Mouse (Mus musculus) lung, embryonic 16.5 days (tissue): ENCODE results near the gene Gclm. TPM values are rescaled to one million over a fixed set of nuclear protein-coding genes. Genes with fewer than 3 reads are reported as not detected.
A peak's percentile ranks its signal among the peaks of the same experiment; 100 is the strongest.
"Not testable (repeated sequence)": the region's sequence is repeated elsewhere in the genome, so short reads cannot be mapped to it uniquely, and the experiment has no call there.

Source experiments
- ATAC-seq: fragments of 200-750 bp; cut with Nextera tagmentation; 2 replicates; pipeline ENCODE4 v1.8.0; 2017; ENCODE audit warnings: low read depth, mild to moderate bottlenecking, moderate library complexity
- H3K27ac ChIP-seq: fragments of 300-500 bp; sonication (generic); 2 replicates; pipeline ENCODE4 v1.5.1; 2014; ENCODE audit warnings: mild to moderate bottlenecking, control low read depth, low read length
- H3K27me3 ChIP-seq: fragments of 300-500 bp; sonication (generic); 2 replicates; pipeline ENCODE4 v1.6.1; 2014; ENCODE audit warnings: low read depth, low read length, mixed read lengths; ENCODE audit not compliant: control insufficient read depth, insufficient read depth
- H3K36me3 ChIP-seq: fragments of 300-500 bp; sonication (generic); 2 replicates; pipeline ENCODE4 v1.6.1; 2014; ENCODE audit warnings: low read length; ENCODE audit not compliant: control insufficient read depth, insufficient read depth
- H3K4me1 ChIP-seq: fragments of 300-500 bp; sonication (generic); replicated peaks from 2 replicates; pipeline ENCODE4 v1.6.1; 2014; ENCODE audit warnings: low read length, mixed read lengths; ENCODE audit not compliant: control insufficient read depth, insufficient read depth
- H3K4me2 ChIP-seq: fragments of 300-500 bp; sonication (generic); 2 replicates; pipeline ENCODE4 v1.6.1; 2014; ENCODE audit warnings: low read depth, low read length, control low read depth
- H3K4me3 ChIP-seq: fragments of 300-500 bp; sonication (generic); 2 replicates; pipeline ENCODE4 v1.5.1; 2014; ENCODE audit warnings: mild to moderate bottlenecking, low read length, control low read depth
- H3K9ac ChIP-seq: fragments of 300-500 bp; sonication (generic); 2 replicates; pipeline ENCODE4 v1.6.1; 2014; ENCODE audit warnings: low read length, control low read depth
- H3K9me3 ChIP-seq: fragments of 300-500 bp; sonication (generic); 2 replicates; pipeline ENCODE4 v1.6.1; 2016; ENCODE audit warnings: low read length; ENCODE audit not compliant: control insufficient read depth
- WGBS: fragments of 180-500 bp; shearing (Covaris S2); extraction: QIAGEN DNeasy Blood & Tissue Kit; methylation state at CpG from one replicate; pipeline ENCODE4 v1.1.7; 2014; 5-methylcytosine and 5-hydroxymethylcytosine counted together
- polyA plus RNA-seq: library from polyadenylated mRNA; unstranded; fragments of >200 nt; fragmentation: Nextera tagmentation; extraction: Ambion mirVana; gene quantifications from 2 replicates; pipeline ENCODE4 v1.2.1, GENCODE M21; 2015

Gclm gene
- polyA plus RNA-seq, 1 experiment from 2014 or later, result 78.0 TPM

DNA sequence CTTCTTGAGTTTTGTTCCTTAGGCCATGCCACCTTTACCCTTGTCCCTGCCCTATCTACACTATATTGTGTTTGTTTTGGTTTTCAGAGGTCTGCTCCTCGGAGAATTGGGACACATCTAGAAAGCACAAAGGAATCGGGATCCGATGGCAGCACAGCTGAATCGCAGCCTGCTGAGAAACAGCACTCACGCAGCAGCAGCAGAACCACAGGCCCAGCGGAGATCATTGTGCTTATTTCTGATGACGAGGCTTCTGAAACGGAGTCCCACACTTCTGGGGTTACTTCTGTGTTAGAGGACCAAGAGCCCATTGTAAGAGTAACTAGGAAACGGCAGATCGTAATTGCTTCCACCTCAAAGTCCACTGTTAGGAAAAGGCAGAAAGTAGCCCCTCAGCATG is 29.8 kb downstream of the Gclm start:
- no peak overlapping the region for H3K27ac ChIP-seq
- 73% methylated on average over 10 of the region's 10 CpGs for WGBS
- H3K27me3 ChIP-seq, result no peaks in the 10 kb centered on the region
- peak overlapping the region; percentile 100 for H3K4me3 ChIP-seq
- ATAC-seq, result no peak
- peaks cover 24% of the 10 kb centered on the region for H3K4me1 ChIP-seq
- H3K36me3 ChIP-seq, result peaks cover 32% of the 10 kb centered on the region
- H3K4me2 ChIP-seq, result peak overlapping the region; percentile 68
- peak overlapping the region; percentile 98 for H3K9ac ChIP-seq
- no peaks in the 10 kb centered on the region for H3K9me3 ChIP-seq

DNA sequence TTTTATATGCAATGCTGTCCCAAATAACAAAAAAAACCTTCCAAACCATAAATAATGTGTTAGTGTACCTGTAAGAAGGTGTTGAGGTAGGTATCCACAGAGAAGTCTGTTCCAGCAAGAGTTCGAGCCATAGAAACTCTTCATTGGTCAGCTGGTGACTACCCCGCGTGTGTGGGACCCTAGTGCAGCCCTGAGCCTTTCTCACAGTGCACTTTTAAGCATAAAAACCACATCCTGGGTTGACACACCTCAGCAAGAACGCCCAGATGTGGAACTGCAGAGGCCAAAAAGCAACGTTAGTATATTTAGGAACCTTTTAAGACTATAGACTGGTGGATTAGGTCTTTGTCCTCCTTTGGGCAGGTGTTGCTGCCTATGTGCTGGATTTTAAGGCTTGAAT is 41.8 kb downstream of the Gclm start:
- Histone ChIP-seq H3K4me3 (no peak overlapping the region), H3K9me3 (no peaks in the 10 kb centered on the region), H3K27ac (no peak overlapping the region), H3K27me3 (no peaks in the 10 kb centered on the region), H3K4me1 (peaks cover 2% of the 10 kb centered on the region; the same call in 1 of the 2 replicates), H3K36me3 (peaks cover 20% of the 10 kb centered on the region), H3K9ac (no peak overlapping the region), H3K4me2 (no peak overlapping the region)
- ATAC-seq, result no peak
- WGBS, result 71% methylated on average over 5 of the region's 5 CpGs

DNA sequence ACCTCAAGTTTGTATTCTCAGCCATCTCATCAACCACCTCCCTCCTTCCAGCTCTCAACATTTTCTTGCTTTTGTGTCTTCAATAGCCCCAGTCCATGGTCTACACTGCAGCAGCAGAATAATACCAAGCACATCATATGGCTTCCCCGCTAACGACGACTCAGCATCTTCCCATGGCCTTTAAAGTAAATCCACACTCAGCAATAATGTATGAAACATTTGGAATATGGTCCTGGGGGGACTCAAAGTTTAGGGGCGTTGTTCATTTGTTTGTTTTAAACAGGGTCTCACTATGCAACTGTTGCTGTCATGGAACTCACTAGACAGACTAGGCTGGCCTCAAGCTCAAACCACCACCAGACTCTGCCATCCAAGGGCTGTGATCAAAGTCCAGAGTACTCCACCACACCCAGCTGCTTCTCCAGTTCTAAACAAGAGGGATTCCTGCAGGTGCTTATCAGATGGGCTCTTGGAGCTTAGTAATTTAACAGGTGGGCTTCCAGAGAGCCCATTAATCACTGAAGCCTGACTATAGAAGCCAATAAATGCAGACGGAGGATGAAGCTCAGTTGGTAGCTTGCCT is 43.3 kb downstream of the Gclm start:
- 78% methylated on average over 5 of the region's 5 CpGs for WGBS

DNA sequence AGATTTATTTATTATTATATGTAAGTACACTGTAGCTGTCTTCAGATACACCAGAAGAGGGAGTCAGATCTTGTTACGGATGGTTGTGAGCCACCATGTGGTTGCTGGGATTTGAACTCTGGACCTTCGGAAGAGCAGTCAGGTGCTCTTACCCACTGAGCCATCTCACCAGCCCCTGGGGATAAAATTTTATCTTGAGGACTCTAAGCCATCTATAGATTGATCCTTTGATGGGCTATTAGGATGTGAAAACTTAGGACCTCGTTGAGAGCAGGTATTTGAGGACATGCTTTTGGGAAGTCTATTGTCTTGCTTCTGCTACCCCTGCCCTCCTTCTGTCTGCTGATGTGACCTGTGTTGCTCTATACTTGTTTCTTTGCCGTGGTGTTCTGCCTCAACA is 44.0 kb downstream of the Gclm start:
- H3K36me3 ChIP-seq, H3K9me3 ChIP-seq, H3K27ac ChIP-seq, H3K4me2 ChIP-seq, H3K27me3 ChIP-seq, H3K4me1 ChIP-seq, H3K4me3 ChIP-seq, ATAC-seq, H3K9ac ChIP-seq: not testable (repeated sequence)
- 62% methylated on average over 3 of the region's 4 CpGs for WGBS

More for the DNA sequence above, 43.3 kb downstream of the Gclm start:
- H3K4me2 ChIP-seq, result no peak overlapping the region
- H3K27ac ChIP-seq, result no peak overlapping the region
- H3K4me3 ChIP-seq, result no peak overlapping the region
- H3K9ac ChIP-seq, result no peak overlapping the region
- ATAC-seq, result no peak
- peaks cover 6% of the 10 kb centered on the region; the same call in 1 of the 2 replicates for H3K4me1 ChIP-seq
- no peaks in the 10 kb centered on the region for H3K27me3 ChIP-seq
- no peaks in the 10 kb centered on the region for H3K9me3 ChIP-seq
- peaks cover 6% of the 10 kb centered on the region; the same call in 1 of the 2 replicates for H3K36me3 ChIP-seq

DNA sequence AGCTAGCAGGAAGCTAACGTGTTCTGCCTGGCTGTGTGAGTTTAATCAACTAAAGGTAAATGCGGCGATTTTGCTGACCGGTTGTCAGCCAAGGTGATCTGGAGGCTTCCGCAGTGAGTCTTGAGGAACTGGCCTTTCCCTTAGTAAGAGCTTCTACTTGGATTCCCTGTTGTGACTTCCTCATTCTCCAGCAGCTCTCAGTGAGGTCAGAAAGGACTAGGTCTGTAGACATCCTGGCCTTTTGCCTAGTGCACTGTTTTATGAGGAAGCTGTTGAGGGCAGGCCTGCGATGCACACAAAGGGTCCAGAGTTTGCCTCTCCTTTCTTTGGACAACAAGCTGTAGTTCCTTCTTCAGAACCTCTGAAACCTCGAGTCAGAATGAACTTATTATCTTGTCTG is 45.3 kb downstream of the Gclm start:
- H3K4me1 ChIP-seq, result peaks cover 9% of the 10 kb centered on the region
- no peaks in the 10 kb centered on the region for H3K27me3 ChIP-seq
- H3K9me3 ChIP-seq, result no peaks in the 10 kb centered on the region
- no peak overlapping the region for H3K4me3 ChIP-seq
- H3K36me3 ChIP-seq, result no peaks in the 10 kb centered on the region
- no peak overlapping the region for H3K27ac ChIP-seq
- no peak overlapping the region for H3K4me2 ChIP-seq
- no peak overlapping the region for H3K9ac ChIP-seq
- no peak for ATAC-seq
- WGBS, result 72% methylated on average over 7 of the region's 7 CpGs

DNA sequence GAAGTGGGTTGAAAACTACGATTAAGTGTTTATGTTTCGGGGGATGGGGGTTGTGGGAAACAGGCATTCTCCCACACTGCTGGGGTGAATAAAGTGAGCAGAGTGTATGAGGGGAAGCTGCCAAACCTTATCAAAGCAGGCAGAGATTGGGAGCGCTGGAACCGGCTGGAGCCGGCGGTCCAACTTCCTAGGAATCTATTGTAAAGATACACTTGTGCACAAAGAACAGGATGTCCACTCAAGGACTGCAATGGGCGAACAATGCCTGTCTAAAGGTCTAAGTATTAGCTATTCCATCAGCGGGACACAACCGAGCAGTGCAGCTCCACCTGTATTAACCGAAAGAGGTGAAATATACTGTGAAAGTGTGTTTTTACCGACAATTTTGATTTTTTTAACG is 46.5 kb downstream of the Gclm start:
- Histone ChIP-seq H3K4me2 (peak overlapping the region; percentile 59), H3K9me3 (no peaks in the 10 kb centered on the region), H3K27ac (peak overlapping the region; percentile 72), H3K27me3 (no peaks in the 10 kb centered on the region), H3K9ac (0 out of 2 replicates have a peak overlapping the region, but pooled peaks have one; percentile 65), H3K36me3 (no peaks in the 10 kb centered on the region), H3K4me1 (peaks cover 9% of the 10 kb centered on the region), H3K4me3 (peak overlapping the region; percentile 85; the same call in 1 of the 2 replicates)
- WGBS, result 28% methylated on average over 12 of the region's 12 CpGs
- ATAC-seq, result peak; percentile 16; the same call in 1 of the 2 replicates

DNA sequence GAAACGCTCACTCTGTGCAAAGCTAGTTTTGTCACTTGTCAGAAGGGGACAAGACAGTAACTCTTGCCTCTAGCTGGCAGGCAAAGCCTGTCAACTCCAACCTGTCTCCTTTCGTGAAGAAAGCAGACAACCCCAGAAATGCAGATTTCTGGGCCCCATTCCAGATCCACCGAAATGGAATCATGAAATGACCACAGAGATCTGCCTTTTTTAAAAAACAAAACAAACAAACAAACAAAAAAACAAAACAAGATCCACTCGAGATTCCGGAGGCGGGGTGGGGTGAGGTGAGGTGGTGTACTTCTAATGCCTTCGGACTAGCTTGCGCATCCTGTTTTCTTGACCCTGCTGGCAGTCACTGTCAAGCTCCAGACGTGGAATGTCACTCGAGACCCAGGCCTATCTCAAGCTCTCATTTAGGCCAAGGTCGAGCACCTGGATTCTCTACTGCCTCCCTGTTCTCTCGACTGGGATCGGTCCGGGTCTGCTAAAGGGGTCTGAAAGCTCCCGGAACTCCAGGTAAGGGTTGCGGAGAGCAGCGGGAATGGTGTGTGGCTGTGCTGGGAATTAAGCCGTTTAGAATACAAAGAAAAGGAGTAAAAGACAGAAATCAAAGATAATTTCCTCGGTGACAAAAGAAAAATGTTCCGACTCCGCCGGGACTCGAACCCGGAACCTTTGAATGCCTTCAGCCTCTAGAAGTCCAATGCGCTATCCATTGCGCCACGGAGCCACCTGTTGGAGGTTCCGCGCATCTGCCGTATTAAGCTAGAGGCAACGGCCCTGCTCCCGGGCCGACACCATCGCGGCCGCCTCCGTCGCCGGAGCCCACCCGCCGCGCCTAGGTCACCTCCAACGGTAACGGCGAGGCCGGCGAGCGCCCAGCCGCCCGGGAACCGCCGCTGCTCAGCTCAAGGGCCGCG is 47.2 kb downstream of the Gclm start:
- Histone ChIP-seq H3K4me2 (peak overlapping the region; percentile 59), H3K27ac (peak overlapping the region; percentile 93), H3K9me3 (no peaks in the 10 kb centered on the region), H3K4me3 (peak overlapping the region; percentile 85), H3K4me1 (peaks cover 9% of the 10 kb centered on the region), H3K9ac (peak overlapping the region; percentile 88), H3K36me3 (no peaks in the 10 kb centered on the region), H3K27me3 (no peaks in the 10 kb centered on the region)
- ATAC-seq, result peak; percentile 88
- 4% methylated on average over 54 of the region's 54 CpGs for WGBS

DNA sequence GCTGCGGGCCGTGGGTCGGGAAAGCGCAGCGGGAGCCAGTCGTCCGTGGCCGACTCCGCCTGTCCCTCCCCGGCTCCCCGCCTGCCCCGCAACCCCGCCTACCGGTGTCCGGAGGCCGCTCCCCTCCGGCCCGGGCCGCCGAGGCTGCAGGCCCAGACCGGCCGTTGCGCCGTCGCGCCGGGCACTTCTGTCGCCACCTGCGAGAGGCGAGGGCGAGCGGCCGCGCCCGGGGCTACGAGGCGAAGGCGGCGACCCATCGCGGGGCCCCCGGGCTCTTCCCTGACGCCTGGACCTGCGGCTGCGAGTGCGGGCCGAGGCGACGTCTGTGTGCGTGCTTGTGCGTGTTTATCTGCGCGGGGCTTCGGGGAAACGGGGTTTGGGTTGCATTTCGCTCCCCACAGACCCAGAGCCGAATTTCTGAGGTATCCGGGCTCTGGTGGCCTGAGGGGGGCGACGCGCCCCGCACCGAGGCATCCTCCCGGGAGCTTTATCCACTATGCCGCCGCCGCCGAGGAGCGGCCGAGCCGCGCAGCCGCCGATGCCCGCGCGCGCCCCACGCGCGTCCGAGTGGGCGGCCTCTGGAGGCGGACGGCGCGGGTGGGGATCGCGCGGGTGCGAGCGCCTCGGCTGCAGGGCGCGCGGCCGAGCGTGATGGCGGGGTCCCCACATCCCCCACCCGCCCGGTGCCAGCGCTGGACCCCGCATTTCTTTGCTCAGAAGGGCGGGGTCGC is 48.0 kb downstream of the Gclm start:
- peak; percentile 92 for ATAC-seq
- Histone ChIP-seq H3K36me3 (no peaks in the 10 kb centered on the region), H3K4me2 (peak overlapping the region; percentile 59), H3K9me3 (no peaks in the 10 kb centered on the region), H3K27ac (peak overlapping the region; percentile 93), H3K27me3 (no peaks in the 10 kb centered on the region), H3K9ac (peak overlapping the region; percentile 88), H3K4me3 (peak overlapping the region; percentile 85), H3K4me1 (peaks cover 9% of the 10 kb centered on the region)
- WGBS, result under 1% methylated on average over 79 of the region's 105 CpGs
